Mouse (Mus musculus): ENCODE data around the gene Rnase10. TPM values are rescaled to one million over a fixed set of nuclear protein-coding genes. Genes with fewer than 3 reads are reported as not detected.

Gene Rnase10
- total RNA-seq (2023), result not detected

GRCm38 (mm10) chr14:51007152-51007801 lies at the start of gene Rnase10:
Gene Rnase10, plus strand, starts transcription at chr14:51007751.

GRCm38 (mm10) chr14:51041769-51042168 lies 34.2 kb downstream of the Rnase10 start, which contains the start of gene Rnase9:
Gene Rnase9, minus strand, starts transcription at chr14:51041869.

DNA sequence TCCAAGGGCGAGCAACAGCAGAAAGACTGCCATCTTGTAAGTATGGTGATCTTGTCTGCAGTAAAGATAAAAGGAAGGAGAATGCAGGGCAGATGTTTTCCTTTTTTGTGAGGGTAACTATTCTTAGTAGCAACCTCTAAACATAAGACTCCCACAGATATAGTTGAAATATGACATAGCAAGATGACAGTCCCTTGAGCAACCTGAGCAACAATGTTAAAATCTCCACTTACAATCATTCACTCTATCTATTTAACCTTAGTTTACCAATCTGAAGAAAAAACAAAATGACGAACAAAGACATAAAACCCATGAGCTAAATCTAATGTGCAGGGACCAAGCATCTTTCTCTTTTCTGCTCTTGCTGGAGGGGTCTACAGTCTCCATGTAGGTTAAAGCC lies 42.5 kb downstream of the Rnase10 start, which contains the start of gene Rnase11:
Gene Rnase11 (minus strand): TSS at position 101 of the 400 bp plus-strand sequence.

GRCm38 (mm10) chr14:51057401-51057831 lies 49.9 kb downstream of the Rnase10 start, which contains the start of gene Rnase12:
Gene Rnase12, minus strand, starts transcription at chr14:51057661.

Other genes starting within 250 kb of the Rnase10 start
- gene Ttc5, start 222.2 kb upstream of the Rnase10 start, total RNA-seq (2023), result 79.6 TPM
- gene Ccnb1ip1, start 200.0 kb upstream of the Rnase10 start, total RNA-seq (2023), result not detected
- gene Parp2, start 199.9 kb upstream of the Rnase10 start, total RNA-seq (2023), result 44.2 TPM
- 34.1 TPM for gene Tep1, start 137.2 kb upstream of the Rnase10 start, total RNA-seq (2023)
- gene Klhl33, start 110.2 kb upstream of the Rnase10 start, total RNA-seq (2023), result not detected
- gene Osgep, start 82.9 kb upstream of the Rnase10 start, total RNA-seq (2023), result 40.7 TPM
- 49.0 TPM for gene Apex1, start 82.8 kb upstream of the Rnase10 start, total RNA-seq (2023)
- 104 TPM for gene Pip4p1, start 76.9 kb upstream of the Rnase10 start, total RNA-seq (2023)
- 18.1 TPM for gene Pnp, start 76.7 kb upstream of the Rnase10 start, total RNA-seq (2023)
- gene Gm49342, start 63.2 kb upstream of the Rnase10 start, total RNA-seq (2023), result 20.5 TPM
- gene Pnp2, start 51.8 kb upstream of the Rnase10 start, total RNA-seq (2023), result 1.0 TPM
- not detected for gene Rnase9, start 34.1 kb downstream of the Rnase10 start, total RNA-seq (2023)
- gene Rnase11, start 42.4 kb downstream of the Rnase10 start, total RNA-seq (2023), result not detected
- gene Rnase12, start 49.9 kb downstream of the Rnase10 start, total RNA-seq (2023), result not detected
- not detected for gene Olfr750, start 66.7 kb downstream of the Rnase10 start, total RNA-seq (2023)
- gene Rnase4, start 83.3 kb downstream of the Rnase10 start, total RNA-seq (2023), result 2.4 TPM
- 2.6 TPM for gene Ang, start 83.4 kb downstream of the Rnase10 start, total RNA-seq (2023)
- gene Eddm3b, start 106.7 kb downstream of the Rnase10 start, total RNA-seq (2023), result not detected
- 3.4 TPM for gene Rnase6, start 116.2 kb downstream of the Rnase10 start, total RNA-seq (2023)
- gene Rnase1, start 139.0 kb downstream of the Rnase10 start, total RNA-seq (2023), result not detected
- not detected for gene Rnase2b, start 154.5 kb downstream of the Rnase10 start, total RNA-seq (2023)
- not detected for gene Ang2, start 191.4 kb downstream of the Rnase10 start, total RNA-seq (2023)
- not detected for gene Ear14, start 195.6 kb downstream of the Rnase10 start, total RNA-seq (2023)
- gene Rnase2a, start 248.4 kb downstream of the Rnase10 start, total RNA-seq (2023), result not detected

Measured in CD4-positive naive resting alpha-beta T cell, adult 57 days (primary cell).